Mouse (Mus musculus): ENCODE measurements around the gene Gdf10. TPM values are rescaled to one million over a fixed set of nuclear protein-coding genes. Genes with fewer than 3 reads are reported as not detected.

The Gdf10 gene
- polyA plus RNA-seq, 1 experiment, result 12.3 TPM

DNA sequence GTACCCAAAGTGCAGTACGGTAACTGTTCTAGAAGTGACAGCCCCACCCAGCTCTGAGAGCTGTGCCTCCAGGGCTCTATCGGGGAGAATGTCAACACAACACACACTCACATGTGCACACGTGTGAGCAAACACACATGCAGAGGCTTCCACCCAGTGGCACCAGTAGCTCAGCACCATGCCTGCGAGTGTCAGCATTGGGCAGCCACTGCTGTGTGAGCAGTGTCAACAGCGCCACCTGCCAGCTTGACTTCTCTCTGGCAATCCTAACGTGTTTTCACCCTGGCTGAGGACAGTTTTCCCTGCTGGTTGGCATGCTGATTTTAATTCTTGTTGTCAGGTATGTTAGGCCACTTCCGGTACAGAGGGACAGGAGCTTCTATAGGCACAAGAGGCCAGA lies 49.3 kb downstream of the Gdf10 start:
- Histone ChIP-seq H3K27me3 (ENCODE audit: control insufficient read depth, insufficient read depth, low read length) (no peaks in the 10 kb centered on the region), H3K4me1 (ENCODE audit: control insufficient read depth, insufficient read depth, insufficient read length) (no peaks in the 10 kb centered on the region), H3K36me3 (ENCODE audit: control insufficient read depth, insufficient read depth, low read length) (no peaks in the 10 kb centered on the region), H3K27ac (ENCODE audit: insufficient read depth, low read length) (no peak overlapping the region), H3K4me3 (ENCODE audit: extremely low read depth, insufficient read depth, insufficient read length) (no peak overlapping the region)
- TF ChIP-seq CTCF (IDR thresholded peaks at IDR 0.05; ENCODE audit: extremely low read depth, insufficient read depth, insufficient read length, insufficient replicate concordance), result no peak
- TF ChIP-seq POLR2A (IDR thresholded peaks at IDR 0.05; ENCODE audit: low read depth, low read length), result no peak
- no peak for DNase-seq (ENCODE audit: low read depth in 1 of 2, low spot score in 2 of 2)
- WGBS, result 50% methylated on average over 7 of the region's 7 CpGs

DNA sequence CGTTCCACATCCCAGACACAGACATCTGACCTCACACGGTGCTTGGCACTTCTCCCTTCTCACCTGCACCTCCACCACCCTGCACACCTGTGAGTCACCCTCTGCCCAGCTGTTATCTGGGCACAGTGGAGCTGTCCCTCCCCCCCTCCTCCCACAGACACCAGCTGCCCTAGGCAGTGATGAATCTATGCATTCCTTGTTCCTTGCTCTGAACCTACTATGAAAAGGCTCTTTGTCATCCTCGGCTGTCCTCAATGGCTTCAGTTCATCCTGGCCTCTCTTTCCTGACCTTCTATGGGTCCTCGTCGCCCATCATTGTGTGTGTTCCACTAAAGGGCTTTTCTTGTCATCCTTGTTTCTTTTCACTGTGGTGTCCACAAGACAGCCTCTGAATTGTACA lies 51.4 kb downstream of the Gdf10 start:
- H3K4me3 ChIP-seq (ENCODE audit: extremely low read depth, insufficient read depth, insufficient read length), result no peak overlapping the region
- no peaks in the 10 kb centered on the region for H3K27me3 ChIP-seq (ENCODE audit: control insufficient read depth, insufficient read depth, low read length)
- no peak overlapping the region for H3K27ac ChIP-seq (ENCODE audit: insufficient read depth, low read length)
- no peak for DNase-seq (ENCODE audit: low read depth in 1 of 2, low spot score in 2 of 2)
- WGBS, result 70% methylated on average over 5 of the region's 5 CpGs
- TF ChIP-seq POLR2A (IDR thresholded peaks at IDR 0.05; ENCODE audit: low read depth, low read length), result no peak
- TF ChIP-seq CTCF (IDR thresholded peaks at IDR 0.05; ENCODE audit: extremely low read depth, insufficient read depth, insufficient read length, insufficient replicate concordance), result no peak
- H3K36me3 ChIP-seq (ENCODE audit: control insufficient read depth, insufficient read depth, low read length), result no peaks in the 10 kb centered on the region
- H3K4me1 ChIP-seq (ENCODE audit: control insufficient read depth, insufficient read depth, insufficient read length), result no peaks in the 10 kb centered on the region

DNA sequence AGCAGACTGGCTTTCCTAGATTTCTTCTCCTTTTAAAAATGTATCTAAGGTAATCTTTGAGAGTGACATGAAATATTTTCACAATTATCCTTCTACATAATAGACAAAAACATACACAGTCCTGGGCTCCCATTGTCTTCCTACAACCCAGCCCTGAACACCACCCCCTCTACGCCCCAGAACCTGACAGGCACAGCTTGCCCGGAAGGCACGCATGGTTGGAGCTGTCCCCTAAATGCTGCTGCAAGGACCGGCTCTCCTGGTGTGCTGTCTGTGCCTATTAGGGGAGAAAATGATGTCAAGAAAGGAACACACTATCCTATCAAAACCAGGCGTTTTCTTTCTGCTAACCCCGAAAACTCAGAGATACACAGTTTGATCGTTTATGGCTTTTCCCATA lies 54.4 kb downstream of the Gdf10 start:
- Histone ChIP-seq H3K27me3 (ENCODE audit: control insufficient read depth, insufficient read depth, low read length) (no peaks in the 10 kb centered on the region), H3K4me3 (ENCODE audit: extremely low read depth, insufficient read depth, insufficient read length) (no peak overlapping the region), H3K4me1 (ENCODE audit: control insufficient read depth, insufficient read depth, insufficient read length) (no peaks in the 10 kb centered on the region), H3K27ac (ENCODE audit: insufficient read depth, low read length) (no peak overlapping the region), H3K36me3 (ENCODE audit: control insufficient read depth, insufficient read depth, low read length) (no peaks in the 10 kb centered on the region)
- TF ChIP-seq POLR2A (IDR thresholded peaks at IDR 0.05; ENCODE audit: low read depth, low read length) (no peak), CTCF (IDR thresholded peaks at IDR 0.05; ENCODE audit: extremely low read depth, insufficient read depth, insufficient read length, insufficient replicate concordance) (no peak)
- no peak for DNase-seq (ENCODE audit: low read depth in 1 of 2, low spot score in 2 of 2)
- 56% methylated on average over 7 of the region's 7 CpGs for WGBS

DNA sequence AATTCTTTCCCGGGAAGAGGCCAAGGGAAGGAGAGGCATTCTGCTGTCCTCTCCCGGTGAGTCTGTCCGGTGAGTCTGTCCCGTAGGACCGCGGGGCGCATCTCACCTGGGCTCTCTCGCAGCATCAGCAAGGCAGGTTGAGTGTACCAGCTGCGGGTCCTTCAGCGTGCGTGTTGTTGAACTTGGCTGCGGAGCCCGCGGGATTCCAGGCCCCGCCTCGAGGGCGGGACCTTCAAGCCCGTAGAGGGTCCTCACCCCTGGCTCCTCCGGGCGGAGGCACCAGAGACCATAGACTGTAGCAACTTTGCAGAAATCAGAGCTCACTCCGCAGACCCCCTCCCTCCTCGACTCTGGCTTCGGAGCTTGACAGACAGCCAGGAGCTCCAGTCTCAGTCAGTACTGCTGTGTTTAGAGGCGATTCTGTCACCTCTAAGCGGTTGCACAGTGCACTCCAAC lies 55.2 kb downstream of the Gdf10 start, which contains the start of gene Zfp488:
TSS of gene Zfp488 (minus strand) at position 161 of the 456 bp plus-strand sequence.
- no peak within 1 kb of the TSS for H3K27ac ChIP-seq (ENCODE audit: insufficient read depth, low read length)
- H3K27me3 ChIP-seq (ENCODE audit: control insufficient read depth, insufficient read depth, low read length), result no peaks in the 10 kb centered on the region
- H3K4me3 ChIP-seq (ENCODE audit: extremely low read depth, insufficient read depth, insufficient read length), result no peak within 1 kb of the TSS
- DNase-seq (ENCODE audit: low read depth in 1 of 2, low spot score in 2 of 2), result no peak
- no peaks in the 10 kb centered on the region for H3K36me3 ChIP-seq (ENCODE audit: control insufficient read depth, insufficient read depth, low read length)
- TF ChIP-seq POLR2A (IDR thresholded peaks at IDR 0.05; ENCODE audit: low read depth, low read length) (no peak), CTCF (IDR thresholded peaks at IDR 0.05; ENCODE audit: extremely low read depth, insufficient read depth, insufficient read length, insufficient replicate concordance) (no peak)
- no peaks in the 10 kb centered on the region for H3K4me1 ChIP-seq (ENCODE audit: control insufficient read depth, insufficient read depth, insufficient read length)
- WGBS, result 12% methylated on average over 25 of the region's 25 CpGs

Other genes starting within 250 kb of the Gdf10 start
- 0.02 and 0.05 TPM in 2 replicates for gene Gdf2, start 17.5 kb downstream of the Gdf10 start, polyA plus RNA-seq (2012; rRNA removed)
- not detected in 2 replicates for gene Rbp3, start 30.4 kb downstream of the Gdf10 start, polyA plus RNA-seq (2012; rRNA removed)
- gene Zfp488, start 55.2 kb downstream of the Gdf10 start, polyA plus RNA-seq (2012; rRNA removed), result not detected in 2 replicates
- not detected in 2 replicates for gene Gm30083, start 91.6 kb downstream of the Gdf10 start, polyA plus RNA-seq (2012; rRNA removed)
- not detected in 2 replicates for gene Gm5460, start 93.2 kb downstream of the Gdf10 start, polyA plus RNA-seq (2012; rRNA removed)
- gene Antxrl, start 129.1 kb downstream of the Gdf10 start, polyA plus RNA-seq (2012; rRNA removed), result not detected in 2 replicates
- gene Anxa8, start 162.4 kb downstream of the Gdf10 start, polyA plus RNA-seq (2012; rRNA removed), result 0.26 and 0.34 TPM in 2 replicates
- not detected in 2 replicates for gene A630023A22Rik, start 179.2 kb downstream of the Gdf10 start, polyA plus RNA-seq (2012; rRNA removed)
- 0.07 and 0.08 TPM in 2 replicates for gene Npy4r, start 228.9 kb downstream of the Gdf10 start, polyA plus RNA-seq (2012; rRNA removed)

Data from spleen, adult 2 months (tissue).